Mouse (Mus musculus) gastrocnemius, postnatal 14 days (tissue): Measurements from ENCODE around the gene Rgs9bp. TPM values are rescaled to one million over a fixed set of nuclear protein-coding genes. Genes with fewer than 3 reads are reported as not detected.

Source experiments
- DNase-seq: peaks from one replicate; pipeline ENCODE4 v3.0.0; 2021; ENCODE audit warnings: mixed read lengths
- intact Hi-C: fragments of 180-260 bp; cut with DNase I; formaldehyde crosslinking; loops from one replicate; pipeline ENCODE4 v1.15.1; 2025; ENCODE audit warnings: low total_unique reads
- long read RNA-seq, 2 experiments: library from polyadenylated mRNA; stranded (forward); transcript quantifications; one replicate each; pipeline ENCODE4 v2.0.0; 2021
- total RNA-seq, 2 experiments: library from RNA; stranded (reverse); gene quantifications; 2 replicates each; pipeline ENCODE4 v1.2.3; 2021

Gene Rgs9bp
- under 1 TPM; 0.04 to 0.06 TPM for total RNA-seq
- long read RNA-seq, experiment 1 = 0 reads
- long read RNA-seq, experiment 2 = 0 reads

DNA sequence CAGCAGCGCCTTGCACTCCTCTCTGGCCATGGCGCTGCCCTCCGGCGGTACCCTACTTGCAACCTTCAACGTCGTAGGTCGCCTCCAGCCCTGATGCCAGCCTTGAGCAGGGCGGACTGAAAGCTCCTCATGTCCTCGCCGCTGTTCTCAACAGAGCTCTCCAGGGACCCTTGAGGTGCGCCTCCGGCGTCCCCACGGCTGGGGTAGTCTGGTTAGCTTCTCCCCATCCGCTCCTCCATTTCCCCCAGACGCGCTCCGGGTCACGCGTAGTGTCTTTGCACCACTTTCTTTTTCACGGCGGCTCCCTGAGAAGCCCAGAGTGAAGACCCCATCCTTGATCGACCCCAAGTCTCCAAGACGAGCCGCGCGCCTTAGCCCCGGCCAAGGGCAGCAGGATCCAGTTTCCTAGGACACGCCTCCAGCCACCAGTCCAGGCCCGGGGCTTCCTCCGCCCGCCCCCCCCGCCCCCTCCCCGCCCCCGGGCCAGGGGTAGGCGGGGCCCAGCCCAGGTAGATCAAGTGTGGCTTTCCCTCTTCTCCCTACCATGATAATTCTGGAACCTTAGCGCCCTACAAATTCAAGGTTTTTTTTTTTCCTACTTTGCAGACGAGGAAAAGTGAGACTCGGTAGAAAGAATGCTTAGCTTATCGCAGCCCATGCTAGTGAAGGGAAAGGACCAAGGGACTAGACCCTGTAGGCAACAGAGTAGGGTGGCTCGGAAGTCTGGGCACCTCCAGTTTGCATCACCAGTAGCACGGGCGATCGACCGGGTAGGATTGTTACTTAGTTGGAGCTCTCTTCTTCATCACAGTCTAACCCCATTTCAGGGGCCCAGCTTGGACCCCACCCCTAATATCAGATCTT lies at the start of gene Rgs9bp:
Rgs9bp (minus strand) TSS at position 392 of the 864 bp plus-strand sequence.
- intact Hi-C loops = no loop called here
- peak; percentile 30 for DNase-seq

DNA sequence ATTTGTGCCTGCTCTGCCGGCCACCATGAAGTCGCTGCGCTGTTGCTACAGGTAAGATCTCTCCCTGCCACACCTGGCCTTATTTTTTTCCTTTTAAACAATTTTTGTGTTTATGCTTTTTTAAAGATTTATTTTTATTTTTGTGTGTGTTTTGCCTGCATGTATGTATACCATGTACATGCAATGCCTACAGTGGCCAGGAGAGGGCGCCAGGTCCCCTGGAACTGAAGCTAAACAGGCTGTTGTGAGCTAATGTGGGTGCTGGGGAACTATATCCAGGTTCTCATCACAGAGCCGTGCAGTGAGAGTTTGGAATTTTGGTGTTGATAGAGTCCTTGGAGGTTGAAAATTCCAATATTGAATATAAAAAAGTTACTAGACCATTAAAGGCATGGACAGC lies 43.1 kb upstream of the Rgs9bp start:
- intact Hi-C loops = no loop called here
- DNase-seq = peak; percentile 16

GRCm38 (mm10) chr7:35627371-35627770 lies 42.0 kb upstream of the Rgs9bp start:
- DNase-seq = no peak
- intact Hi-C loops = no loop called here

DNA sequence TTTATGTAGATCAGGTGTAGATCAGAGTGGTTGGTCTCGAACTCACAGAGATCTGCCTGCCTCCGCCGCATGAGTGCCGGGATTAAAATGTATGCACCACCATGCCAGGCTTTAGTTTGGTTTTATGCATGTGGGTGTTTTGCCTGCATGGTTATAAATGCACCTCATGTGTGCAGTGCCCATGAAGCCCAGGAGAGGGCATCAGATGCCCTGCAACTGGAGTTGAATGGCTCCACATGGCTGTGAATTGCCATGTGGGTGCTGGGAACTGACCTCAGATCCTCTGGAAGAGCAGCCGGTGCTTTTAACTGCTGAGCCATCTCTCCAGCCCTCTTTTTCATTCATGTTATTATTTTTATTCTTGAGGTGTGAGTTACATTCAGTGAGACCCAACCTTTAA lies 40.7 kb upstream of the Rgs9bp start:
- no peak for DNase-seq
- intact Hi-C loops = no loop called here

DNA sequence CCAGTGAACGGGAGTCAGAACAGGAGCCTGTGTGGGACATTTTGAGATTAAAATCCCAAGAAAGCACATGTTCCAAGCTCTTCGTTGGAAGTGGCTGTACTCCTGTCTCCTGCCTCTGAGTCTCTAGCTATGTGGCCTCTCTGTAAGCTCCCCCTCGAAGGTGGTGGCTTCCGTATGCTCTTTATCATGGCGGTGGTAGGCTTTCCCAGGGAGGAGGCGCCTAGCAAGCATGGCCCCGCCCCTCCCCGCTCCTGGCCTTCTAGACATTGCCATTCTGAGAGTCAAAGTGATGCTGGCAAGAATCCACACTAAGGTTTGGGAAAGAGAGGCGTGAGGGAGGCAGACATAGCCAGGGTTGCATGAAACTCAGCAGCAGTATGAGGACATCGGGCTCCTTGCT lies 37.2 kb upstream of the Rgs9bp start:
- no peak for DNase-seq
- intact Hi-C loops = no loop called here

GRCm38 (mm10) chr7:35617513-35617912 lies 32.1 kb upstream of the Rgs9bp start:
- intact Hi-C loops = no loop called here
- no peak for DNase-seq

DNA sequence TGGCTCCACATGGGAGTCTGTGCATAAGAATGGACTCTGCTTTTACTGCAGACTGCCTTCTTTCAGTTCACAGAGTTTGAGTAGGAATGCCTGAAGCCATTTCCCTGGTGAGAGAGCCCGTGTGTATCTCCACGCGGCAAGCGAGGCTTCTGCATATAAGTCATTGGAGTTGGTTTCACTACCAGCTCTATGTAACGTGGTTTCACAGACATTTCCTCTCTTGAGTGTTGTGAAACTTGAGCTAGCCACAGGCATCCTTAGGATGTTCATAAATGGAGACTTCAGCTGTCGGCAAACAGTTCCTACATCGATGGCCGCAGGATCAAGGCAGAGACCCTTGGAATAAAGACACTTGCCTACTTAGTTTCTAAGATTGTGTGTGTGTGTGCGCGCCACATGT lies 23.9 kb upstream of the Rgs9bp start:
- DNase-seq = no peak
- intact Hi-C loops = no loop called here

DNA sequence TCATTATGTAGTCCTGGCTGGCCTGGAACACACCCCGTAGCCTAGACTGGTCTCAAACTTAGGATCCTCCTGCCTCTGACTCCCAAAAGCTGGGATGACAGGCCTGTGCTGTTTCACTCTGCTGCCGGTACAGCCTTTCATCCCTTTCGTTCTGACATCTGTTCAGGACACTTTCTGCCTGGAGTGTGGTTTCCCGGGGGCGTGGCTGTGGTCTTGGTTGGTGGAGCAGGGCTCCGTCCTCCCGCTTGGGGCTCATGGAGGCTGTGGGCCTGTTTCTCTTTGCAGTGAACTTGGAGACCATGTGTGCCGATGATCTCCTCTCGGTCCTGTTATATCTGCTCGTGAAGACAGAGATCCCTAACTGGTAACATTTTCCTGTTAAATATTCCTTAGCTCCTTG lies 21.4 kb upstream of the Rgs9bp start:
- no peak for DNase-seq
- intact Hi-C loops = no loop called here

DNA sequence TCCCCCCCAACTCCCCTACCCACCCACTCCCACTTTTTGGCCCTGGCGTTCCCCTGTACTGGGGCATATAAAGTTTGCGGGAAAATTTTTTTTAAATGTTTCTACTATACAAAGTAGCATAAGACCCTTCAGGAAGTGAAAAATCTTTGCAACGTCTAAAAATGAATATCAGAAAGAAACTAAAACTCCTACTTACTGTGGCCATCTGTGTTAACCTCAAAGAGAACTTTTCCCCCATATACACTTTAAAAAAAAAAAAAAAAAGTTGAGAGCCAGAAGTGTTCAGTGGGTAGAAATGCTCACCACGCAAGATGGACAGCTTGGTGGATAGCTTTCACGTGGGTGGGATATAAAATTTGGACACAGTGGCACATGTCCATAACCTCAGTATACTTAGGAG lies 17.4 kb upstream of the Rgs9bp start:
- no peak for DNase-seq
- intact Hi-C loops = no loop called here

GRCm38 (mm10) chr7:35601106-35601505 lies 15.7 kb upstream of the Rgs9bp start:
- no peak for DNase-seq
- intact Hi-C loops = no loop called here

- intact Hi-C loops = no loop called here
Measured at GRCm38 (mm10) chr7:35600031-35600430, 14.6 kb upstream of the Rgs9bp start.

GRCm38 (mm10) chr7:35599492-35599891 lies 14.1 kb upstream of the Rgs9bp start:
- intact Hi-C loops = no loop called here
- no peak for DNase-seq

More at GRCm38 (mm10) chr7:35600031-35600430, 14.6 kb upstream of the Rgs9bp start:
- no peak for DNase-seq

GRCm38 (mm10) chr7:35594311-35594710 lies 8.9 kb upstream of the Rgs9bp start:
- no peak for DNase-seq
- intact Hi-C loops = no loop called here

GRCm38 (mm10) chr7:35590731-35591191 lies 5.4 kb upstream of the Rgs9bp start:
- intact Hi-C loops = no loop called here
- DNase-seq = no peak

DNA sequence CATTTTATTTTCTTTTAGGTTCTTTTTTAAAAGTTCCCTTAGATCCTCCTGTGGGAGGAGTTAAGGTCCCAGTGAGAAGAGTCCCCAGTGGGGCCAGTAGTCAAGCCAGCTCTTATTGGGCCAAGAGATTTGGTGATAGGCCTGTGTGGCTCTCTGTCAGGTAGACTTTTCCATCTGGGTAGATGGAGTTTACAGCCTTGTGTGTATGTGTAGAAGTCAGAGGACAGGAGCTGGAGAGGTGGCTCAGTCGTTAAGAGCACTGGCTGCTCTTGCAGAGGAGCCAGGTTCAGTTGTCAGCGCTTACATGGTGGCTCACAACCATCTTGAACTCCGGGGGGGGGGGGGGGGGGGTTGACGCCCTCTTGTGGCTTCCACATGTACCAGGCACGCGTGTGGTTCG lies 4.1 kb upstream of the Rgs9bp start:
- intact Hi-C loops = no loop called here
- DNase-seq = no peak

- intact Hi-C loops = no loop called here
- no peak for DNase-seq
Measured at GRCm38 (mm10) chr7:35588680-35589428, 3.5 kb upstream of the Rgs9bp start.

- intact Hi-C loops = no loop called here
Measured at GRCm38 (mm10) chr7:35587728-35588127, 2.3 kb upstream of the Rgs9bp start.

DNA sequence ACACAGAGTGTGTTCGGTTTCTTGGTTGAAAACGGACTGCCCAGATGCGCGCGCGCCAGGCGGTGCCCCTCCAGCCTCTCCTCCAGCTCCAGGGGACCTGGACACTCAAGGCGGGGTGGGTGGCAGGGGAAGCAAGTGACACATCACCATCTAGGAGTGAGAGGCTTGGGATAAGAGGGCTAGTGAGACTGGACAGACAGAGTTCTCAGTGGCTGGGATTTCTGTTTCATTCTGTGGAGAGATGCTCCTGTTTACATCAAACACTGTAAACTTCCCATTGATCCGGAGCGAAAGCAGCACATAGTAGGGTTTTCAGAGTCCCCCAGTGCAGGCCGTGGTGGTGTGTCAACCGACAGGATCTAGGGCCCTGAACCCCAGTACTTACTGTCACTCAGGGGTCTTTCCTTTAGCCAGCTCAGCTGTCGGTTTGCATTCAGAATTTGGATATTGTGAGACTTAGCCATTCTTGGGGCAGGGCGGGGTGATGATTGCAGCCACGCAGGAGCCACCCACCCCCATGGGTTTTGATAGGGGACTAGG lies 1.6 kb upstream of the Rgs9bp start:
- no peak for DNase-seq
- intact Hi-C loops = no loop called here

More at GRCm38 (mm10) chr7:35587728-35588127, 2.3 kb upstream of the Rgs9bp start:
- DNase-seq = no peak

- peak; percentile 91 for DNase-seq
- intact Hi-C loops = no loop called here
Measured at GRCm38 (mm10) chr7:35586055-35586905, 898 bp upstream of the Rgs9bp start, which contains the start of gene Ankrd27. Gene Ankrd27, plus strand, starts transcription at chr7:35586244.
